In genomic region chr12:95695834-95696521, GRCm38 (mm10) we compare ENCODE assay signal across 8 mouse cellular contexts. TPM values are rescaled to one million over a fixed set of nuclear protein-coding genes. Genes with fewer than 3 reads are reported as not detected.
DNase-seq lines count a peak whose midpoint lies in the region; ATAC-seq and TF ChIP-seq lines count a peak whose summit lies in the region.

No protein-coding gene starts in this region.

- H3K27me3 ChIP-seq in kidney, postnatal 0 days (ENCODE audit: insufficient read depth, low read length), result 0 out of 2 replicates have a peak, but pooled peaks cover 3% of the 10 kb centered on the region
- peaks cover 23% of the 10 kb centered on the region for H3K27me3 ChIP-seq in hindbrain, embryonic 12.5 days
- H3K27me3 ChIP-seq in midbrain, embryonic 13.5 days, result peaks cover 20% of the 10 kb centered on the region

- WGBS in kidney, postnatal 0 days, result under 1% methylated on average over 26 of the region's 28 CpGs
- 1% methylated on average over 28 of the region's 28 CpGs for WGBS in hindbrain, embryonic 12.5 days
- under 1% methylated on average over 24 of the region's 28 CpGs for WGBS in midbrain, embryonic 13.5 days

- H3K36me3 ChIP-seq in kidney, postnatal 0 days (ENCODE audit: insufficient read depth, low read length), result no peaks in the 10 kb centered on the region
- no peaks in the 10 kb centered on the region for H3K36me3 ChIP-seq in hindbrain, embryonic 12.5 days
- no peaks in the 10 kb centered on the region for H3K36me3 ChIP-seq in midbrain, embryonic 13.5 days

- peak overlapping the region; percentile 88 for H3K4me2 ChIP-seq in kidney, postnatal 0 days (ENCODE audit: low read length)
- peak overlapping the region; percentile 74 for H3K4me2 ChIP-seq in hindbrain, embryonic 12.5 days (replicated peaks)
- peak overlapping the region; percentile 82 for H3K4me2 ChIP-seq in midbrain, embryonic 13.5 days (replicated peaks)

- DNase-seq in kidney, postnatal 0 days (ENCODE audit: low spot score), result peak; percentile 20
- DNase-seq in kidney, postnatal 25 days, result no peak
- peak; percentile 53 for DNase-seq in brain, embryonic 14.5 days (ENCODE audit: low read depth)
- DNase-seq in frontal cortex, adult 2 months (ENCODE audit: extremely low spot score in 1 of 2, low spot score in 1 of 2), result no peak
- DNase-seq in spleen, postnatal 10 days (ENCODE audit: low spot score in 2 of 2), result no peak

- no peak for TF ChIP-seq POLR2A in brain, embryonic 14.5 days (IDR thresholded peaks at IDR 0.05; ENCODE audit: borderline replicate concordance, extremely low read depth, insufficient read depth, insufficient read length, poor library complexity, severe bottlenecking)

- H3K9me3 ChIP-seq in kidney, postnatal 0 days (replicated peaks; ENCODE audit: low read length), result no peaks in the 10 kb centered on the region
- H3K9me3 ChIP-seq in hindbrain, embryonic 12.5 days (replicated peaks), result no peaks in the 10 kb centered on the region
- no peaks in the 10 kb centered on the region for H3K9me3 ChIP-seq in midbrain, embryonic 13.5 days

- H3K4me3 ChIP-seq in kidney, postnatal 0 days (replicated peaks; ENCODE audit: low read depth, low read length), result peak overlapping the region; percentile 81
- H3K4me3 ChIP-seq in hindbrain, embryonic 12.5 days, result peak overlapping the region; percentile 75
- H3K4me3 ChIP-seq in midbrain, embryonic 13.5 days (replicated peaks), result peak overlapping the region; percentile 83

- 0 out of 2 replicates have a peak, but pooled peaks have one; percentile 43 for TF ChIP-seq CTCF in kidney, postnatal 0 days (IDR thresholded peaks at IDR 0.05; ENCODE audit: low read depth)
- TF ChIP-seq CTCF in brain, embryonic 14.5 days (IDR thresholded peaks at IDR 0.05; ENCODE audit: borderline replicate concordance, extremely low read depth, insufficient read depth, insufficient read length), result no peak

- ATAC-seq in kidney, postnatal 0 days (replicated peaks; ENCODE audit: low FRiP score, low read depth), result no peak; the same call in none of the 2 replicates
- peak; percentile 7; the same call in 1 of the 2 replicates for ATAC-seq in hindbrain, embryonic 12.5 days (ENCODE audit: low FRiP score)
- peak; percentile 22 for ATAC-seq in midbrain, embryonic 13.5 days
- ATAC-seq in frontal cortex, adult (ENCODE audit: low TSS enrichment), result no peak; the same call in 1 of the 2 replicates

- peak overlapping the region; percentile 88 for H3K27ac ChIP-seq in kidney, postnatal 0 days
- peak overlapping the region; percentile 86 for H3K27ac ChIP-seq in hindbrain, embryonic 12.5 days
- peak overlapping the region; percentile 88 for H3K27ac ChIP-seq in midbrain, embryonic 13.5 days

- no peaks in the 10 kb centered on the region; the same call in none of the 2 replicates for H3K4me1 ChIP-seq in kidney, postnatal 0 days (replicated peaks; ENCODE audit: insufficient read depth, low read length)
- H3K4me1 ChIP-seq in hindbrain, embryonic 12.5 days, result peaks cover 15% of the 10 kb centered on the region
- H3K4me1 ChIP-seq in midbrain, embryonic 13.5 days (replicated peaks), result peaks cover 66% of the 10 kb centered on the region

- H3K9ac ChIP-seq in kidney, postnatal 0 days (ENCODE audit: low read depth, low read length), result peak overlapping the region; percentile 80
- peak overlapping the region; percentile 87 for H3K9ac ChIP-seq in hindbrain, embryonic 12.5 days
- H3K9ac ChIP-seq in midbrain, embryonic 13.5 days (replicated peaks), result peak overlapping the region; percentile 84

RNA-seq across cellular contexts. Expression of gene Flrt2, which starts 4.0 kb away (rescaled TPM):
- polyA plus RNA-seq in kidney, postnatal 0 days (2015; fragmentation: Nextera tagmentation; extraction: Ambion mirVana), result 15.6 and 15.9 TPM in 2 replicates
- 16.7 and 27.0 TPM in 2 replicates for polyA plus RNA-seq in brain, embryonic 14.5 days (2012; rRNA removed)
- polyA plus RNA-seq in hindbrain, embryonic 12.5 days (2016; fragmentation: Nextera tagmentation; extraction: Ambion mirVana), result 50.9 and 61.4 TPM in 2 replicates
- 17.1 and 22.7 TPM in 2 replicates for polyA plus RNA-seq in midbrain, embryonic 13.5 days (2015; fragmentation: Nextera tagmentation; extraction: Ambion mirVana)
- 13.7 and 14.3 TPM in 2 replicates for polyA plus RNA-seq in frontal cortex, adult 2 months (2012; rRNA removed)

Comparison
In these comparisons a context has a peak if more than half of its experiments do, and no peak if none do; other contexts are left out.
1. DNase-seq: peak in kidney, postnatal 0 days (single experiment) and brain, embryonic 14.5 days (single experiment); none in kidney, postnatal 25 days (0 of 2), frontal cortex, adult 2 months (0 of 2) and spleen, postnatal 10 days (0 of 2).
2. ATAC-seq: peak in hindbrain, embryonic 12.5 days (single experiment) and midbrain, embryonic 13.5 days (single experiment); none in kidney, postnatal 0 days (single experiment) and frontal cortex, adult (single experiment).
3. Peak in every context shown above with its lines, with median percentiles within 50 percentile points of each other: H3K27ac ChIP-seq, H3K4me2 ChIP-seq, H3K4me3 ChIP-seq and H3K9ac ChIP-seq.